Comparison of ENCODE assay signal across 26 mouse cellular contexts in the genomic region with DNA sequence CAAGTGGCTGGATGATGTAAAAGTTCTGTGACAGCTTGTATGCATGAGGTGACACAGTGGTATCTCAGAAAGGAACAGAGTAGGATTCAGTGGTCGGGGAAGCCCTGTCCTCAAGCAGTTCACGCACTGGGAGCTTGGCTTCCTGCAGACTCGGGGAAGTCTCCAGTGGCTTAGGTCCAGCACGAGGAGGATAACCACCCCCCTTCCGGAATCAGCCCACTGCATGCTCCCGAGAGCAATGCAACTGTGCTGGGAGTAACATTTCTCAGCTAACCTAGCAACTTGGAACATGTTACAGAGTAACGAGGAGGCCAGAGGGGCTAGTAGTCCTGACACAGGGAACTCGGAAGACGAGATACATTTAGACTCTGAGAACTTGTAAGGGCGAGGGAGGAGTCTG. TPM values are rescaled to one million over a fixed set of nuclear protein-coding genes. Genes with fewer than 3 reads are reported as not detected.
"Had no signal": no experiment of that assay in that cellular context is flagged by ENCODE, and none has a peak within 500 bp of the region (broad histone marks: within the 10 kb centered on the region; RNA-seq: fewer than 3 reads in every experiment).

No protein-coding gene starts in this region.

- H3K4me1 ChIP-seq: neural tube, embryonic 12.5 days; neural tube, embryonic 15.5 days had no signal

- H3K27ac ChIP-seq: left cerebral cortex, adult 2 months; liver, embryonic 13.5 days; midbrain, embryonic 10.5 days; neural tube, embryonic 12.5 days; neural tube, embryonic 15.5 days; stomach, postnatal 0 days had no signal

- H3K27me3 ChIP-seq: neural tube, embryonic 12.5 days; neural tube, embryonic 15.5 days had no signal

- H3K36me3 ChIP-seq: liver, embryonic 13.5 days; midbrain, embryonic 10.5 days; neural tube, embryonic 12.5 days; neural tube, embryonic 15.5 days had no signal

- DNase-seq: kidney, adult 18-20 months; kidney, adult 9 months; kidney, postnatal 10 days; kidney, postnatal 36 days; layer of hippocampus, postnatal 36 days; liver, embryonic 13.5 days; midbrain, embryonic 14.5 days; right cerebral cortex, adult 18-20 months; right cerebral cortex, postnatal 14 days; right cerebral cortex, postnatal 4 days; thymus, adult 18-20 months; thymus, postnatal 36 days had no signal

- H3K9ac ChIP-seq: liver, embryonic 13.5 days; neural tube, embryonic 12.5 days; neural tube, embryonic 15.5 days had no signal

- H3K4me3 ChIP-seq: left cerebral cortex, adult 2 months; liver, embryonic 13.5 days; megakaryocyte, embryonic 14.5 days; midbrain, embryonic 10.5 days; neural tube, embryonic 12.5 days; neural tube, embryonic 15.5 days had no signal

- H3K9me3 ChIP-seq: liver, embryonic 13.5 days; megakaryocyte, embryonic 14.5 days; midbrain, embryonic 10.5 days; neural tube, embryonic 12.5 days; neural tube, embryonic 15.5 days had no signal

- ATAC-seq: inflammation-experienced regulatory T-cells, adult 6 months; intestine, embryonic 16.5 days had no signal

- H3K4me2 ChIP-seq: liver, embryonic 13.5 days; neural tube, embryonic 12.5 days; neural tube, embryonic 15.5 days had no signal

RNA-seq across cellular contexts. Expression of gene Fam71a, which starts 57.3 kb away (rescaled TPM):
- polyA plus RNA-seq: inflammation-experienced regulatory T-cells, adult 6 months; intestine, embryonic 16.5 days; limb, embryonic 11.5 days; limb, embryonic 14.5 days; liver, adult 2 months; liver, embryonic 13.5 days; liver, embryonic 16.5 days; midbrain, embryonic 10.5 days; midbrain, embryonic 14.5 days; neural tube, embryonic 12.5 days; neural tube, embryonic 15.5 days; stomach, embryonic 14.5 days; stomach, postnatal 0 days; urinary bladder, adult 2 months had no signal
